10 mouse cellular contexts compared by ENCODE assay signal in the genomic region with DNA sequence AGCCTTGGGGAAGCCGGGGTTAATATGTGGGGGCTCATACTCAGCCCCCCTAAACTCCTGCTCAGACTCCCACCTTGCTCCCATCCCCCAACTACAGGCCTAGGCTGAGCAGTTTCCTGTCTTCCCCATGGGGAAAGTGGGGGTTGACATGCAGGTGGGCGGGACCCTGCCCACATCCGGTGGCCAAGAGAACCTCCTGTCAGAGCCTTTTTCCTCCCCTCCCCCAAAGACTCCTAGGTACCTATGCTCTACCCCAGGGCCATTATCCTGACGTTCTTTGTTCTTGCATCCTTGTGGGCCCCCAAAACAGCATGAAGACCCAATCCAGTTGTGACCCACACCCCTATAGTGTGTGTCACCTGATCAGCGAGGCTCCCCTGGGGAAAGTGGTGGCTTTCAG. TPM values are rescaled to one million over a fixed set of nuclear protein-coding genes. Genes with fewer than 3 reads are reported as not detected.
DNase-seq lines count a peak whose midpoint lies in the region; ATAC-seq and TF ChIP-seq lines count a peak whose summit lies in the region.
"Had no signal": no experiment of that assay in that cellular context is flagged by ENCODE, and none has a peak within 500 bp of the region (broad histone marks: within the 10 kb centered on the region; RNA-seq: fewer than 3 reads in every experiment).

No protein-coding gene starts in this region.

- H3K9me3 ChIP-seq in heart, embryonic 16.5 days (replicated peaks; ENCODE audit: control insufficient read depth, low read length), result no peaks in the 10 kb centered on the region

- ATAC-seq in heart, embryonic 16.5 days (replicated peaks; ENCODE audit: extremely low read depth, insufficient read depth, low FRiP score), result peak; percentile 35; the same call in 1 of the 2 replicates

- H3K4me3 ChIP-seq in heart, embryonic 16.5 days (ENCODE audit: low read length), result peak overlapping the region; percentile 25
- peak overlapping the region; percentile 33 for H3K4me3 ChIP-seq in brown adipose tissue, adult 24 weeks (ENCODE audit: insufficient read depth, low read depth, low read length)
- H3K4me3 ChIP-seq in macrophage (ENCODE audit: inconsistent target), result peak overlapping the region; percentile 97; the same call in 1 of the 2 replicates
- peak overlapping the region; percentile 77 for H3K4me3 ChIP-seq in thymus, adult 2 months (ENCODE audit: control insufficient read depth, insufficient read depth, low read length)

- TF ChIP-seq POLR2A in thymus, adult 2 months (IDR thresholded peaks at IDR 0.05; ENCODE audit: control insufficient read depth, extremely low read depth, insufficient read depth, low read length, poor library complexity), result peak; percentile 58

- peak; percentile 29; the same call in 1 of the 2 replicates for TF ChIP-seq CTCF in thymus, adult 2 months (IDR thresholded peaks at IDR 0.05; ENCODE audit: borderline replicate concordance, control insufficient read depth, extremely low read depth, insufficient read depth, low read length, poor library complexity)

- H3K27me3 ChIP-seq in heart, embryonic 16.5 days (ENCODE audit: control insufficient read depth, insufficient read depth, low read length), result peaks cover 3% of the 10 kb centered on the region; the same call in 1 of the 2 replicates
- H3K27me3 ChIP-seq in thymus, adult 2 months (ENCODE audit: control insufficient read depth, insufficient read depth, low read length), result no peaks in the 10 kb centered on the region

- no peaks in the 10 kb centered on the region for H3K36me3 ChIP-seq in heart, embryonic 16.5 days (ENCODE audit: control insufficient read depth, insufficient read depth)
- H3K36me3 ChIP-seq in macrophage (ENCODE audit: inconsistent target), result no peaks in the 10 kb centered on the region
- peaks cover 26% of the 10 kb centered on the region for H3K36me3 ChIP-seq in thymus, adult 2 months (ENCODE audit: control insufficient read depth, insufficient read depth, low read length)

- H3K4me1 ChIP-seq in heart, embryonic 16.5 days (ENCODE audit: control insufficient read depth, insufficient read depth, low read length), result no peaks in the 10 kb centered on the region
- H3K4me1 ChIP-seq in brown adipose tissue, adult 24 weeks (ENCODE audit: control insufficient read depth, insufficient read depth, insufficient read length, low read length), result no peaks in the 10 kb centered on the region
- H3K4me1 ChIP-seq in thymus, adult 2 months (replicated peaks; ENCODE audit: control insufficient read depth, insufficient read depth, low read length), result peaks cover 29% of the 10 kb centered on the region

- peak overlapping the region; percentile 32 for H3K4me2 ChIP-seq in heart, embryonic 16.5 days (ENCODE audit: low read depth, low read length)

- DNase-seq in heart, postnatal 4 days, result no peak
- peak; percentile 96 for DNase-seq in thymus, adult 2 months
- DNase-seq in cerebellum, adult 11-12 months, result no peak
- DNase-seq in gastrocnemius, postnatal 10 days, result no peak
- DNase-seq in embryo, embryonic 9.5 days (ENCODE audit: extremely low spot score), result no peak
- DNase-seq: cerebellum, adult 9-10 months; kidney, adult 18-20 months had no signal

- WGBS in heart, embryonic 16.5 days, result 60% methylated on average over 5 of the region's 5 CpGs
- 0% methylated on average over 4 of the region's 5 CpGs for WGBS in macrophage (ENCODE audit: missing documents)
- WGBS in thymus, adult 2 months, result 2% methylated on average over 5 of the region's 5 CpGs

- no peak overlapping the region for H3K9ac ChIP-seq in heart, embryonic 16.5 days (ENCODE audit: low read length)

- H3K79me2 ChIP-seq in macrophage (ENCODE audit: inconsistent target), result peaks cover 59% of the 10 kb centered on the region

- peak overlapping the region; percentile 37 for H3K27ac ChIP-seq in heart, embryonic 16.5 days (ENCODE audit: low read length)
- peak overlapping the region; percentile 46; the same call in 1 of the 2 replicates for H3K27ac ChIP-seq in brown adipose tissue, adult 24 weeks (replicated peaks; ENCODE audit: low read depth, low read length)
- peak overlapping the region; percentile 99 for H3K27ac ChIP-seq in macrophage
- H3K27ac ChIP-seq in thymus, adult 2 months (ENCODE audit: control insufficient read depth, insufficient read depth, low read length), result peak overlapping the region; percentile 100

RNA-seq across cellular contexts. Expression of a gene that starts 5.7 kb away (rescaled TPM):
- polyA plus RNA-seq in heart, embryonic 16.5 days (2015; fragmentation: Nextera tagmentation; extraction: Ambion mirVana), result 1.1 and 1.2 TPM in 2 replicates
- under 1 TPM in 1 of 2 experiments, not detected in 1; 0.07 TPM for total RNA-seq in heart, postnatal 4 days (2021)
- polyA plus RNA-seq in brown adipose tissue, adult 24 weeks (2012; ENCODE audit: insufficient read depth, insufficient read length, missing spikeins), result not detected in 2 replicates
- 100 to 1,000 TPM in 17 of 26 experiments, 10 to 100 TPM in 9; 37.2 to 460 (median 156) TPM for total RNA-seq in macrophage (2018; cell fraction: chromatin; rRNA removed)
- 10 to 100 TPM in 2 of 26 experiments, 1 to 10 TPM in 15, under 1 TPM in 9; 0.56 to 16.9 (median 1.2) TPM for total RNA-seq in macrophage (2018; cell fraction: cytosol; rRNA removed)
- total RNA-seq in macrophage (2018; cell fraction: nucleus; rRNA removed), result 100 to 1,000 TPM in 4 of 26 experiments, 10 to 100 TPM in 22; 16.3 to 153 (median 46.3) TPM
- 0.82 to 1.7 TPM (median 1.6 TPM) in 3 replicates for polyA plus RNA-seq in macrophage (2018)
- 25.3 and 27.9 TPM in 2 replicates for polyA plus RNA-seq in thymus, adult 2 months (2012; rRNA removed)
- total RNA-seq in gastrocnemius, postnatal 10 days (2021), result under 1 TPM; 0.27 to 0.38 TPM

RNA-seq across cellular contexts. Expression of a gene that starts 17.3 kb away (rescaled TPM):
- 100 and 111 TPM in 2 replicates for polyA plus RNA-seq in heart, embryonic 16.5 days (2015; fragmentation: Nextera tagmentation; extraction: Ambion mirVana)
- total RNA-seq in heart, postnatal 4 days (2021), result 10 to 100 TPM; 47.9 to 49.9 TPM
- polyA plus RNA-seq in brown adipose tissue, adult 24 weeks (2012; ENCODE audit: insufficient read depth, insufficient read length, missing spikeins), result 90.3 and 97.1 TPM in 2 replicates
- 10 to 100 TPM in 14 of 26 experiments, 1 to 10 TPM in 12; 2.1 to 21.4 (median 10.3) TPM for total RNA-seq in macrophage (2018; cell fraction: chromatin; rRNA removed)
- total RNA-seq in macrophage (2018; cell fraction: cytosol; rRNA removed), result 100 to 1,000 TPM in 5 of 26 experiments, 10 to 100 TPM in 21; 65.1 to 109 (median 81.3) TPM
- 10 to 100 TPM in 25 of 26 experiments, 1 to 10 TPM in 1; 9.1 to 39.1 (median 27.6) TPM for total RNA-seq in macrophage (2018; cell fraction: nucleus; rRNA removed)
- polyA plus RNA-seq in macrophage (2018), result 69.4 to 113 TPM (median 85.3 TPM) in 3 replicates
- polyA plus RNA-seq in thymus, adult 2 months (2012; rRNA removed), result 172 and 215 TPM in 2 replicates
- 10 to 100 TPM; 38.6 to 42.6 TPM for total RNA-seq in gastrocnemius, postnatal 10 days (2021)

RNA-seq across cellular contexts. Expression of a gene that starts 38.8 kb away (rescaled TPM):
- polyA plus RNA-seq in heart, embryonic 16.5 days (2015; fragmentation: Nextera tagmentation; extraction: Ambion mirVana), result 1.0 and 2.9 TPM in 2 replicates
- under 1 TPM; 0.14 to 0.33 TPM for total RNA-seq in heart, postnatal 4 days (2021)
- polyA plus RNA-seq in brown adipose tissue, adult 24 weeks (2012; ENCODE audit: insufficient read depth, insufficient read length, missing spikeins), result not detected in 2 replicates
- total RNA-seq in macrophage (2018; cell fraction: chromatin; rRNA removed), result under 1 TPM in 1 of 26 experiments, not detected in 25; 0.29 TPM
- total RNA-seq in macrophage (2018; cell fraction: cytosol; rRNA removed), result 1 to 10 TPM in 2 of 26 experiments, under 1 TPM in 20, not detected in 4; 0.07 to 1.3 (median 0.37) TPM
- total RNA-seq in macrophage (2018; cell fraction: nucleus; rRNA removed), result 1 to 10 TPM in 2 of 26 experiments, under 1 TPM in 10, not detected in 14; 0.18 to 2.7 (median 0.68) TPM
- polyA plus RNA-seq in macrophage (2018), result 0.19 to 2.7 TPM (median 1.0 TPM) in 3 replicates
- 4.6 and 8.5 TPM in 2 replicates for polyA plus RNA-seq in thymus, adult 2 months (2012; rRNA removed)
- 1 to 10 TPM in 1 of 2 experiments, not detected in 1; 4.4 TPM for total RNA-seq in gastrocnemius, postnatal 10 days (2021)

Comparison
In these comparisons a context has a peak if more than half of its experiments do, and no peak if none do; other contexts are left out.
1. H3K27ac ChIP-seq: peak in every context shown above with its lines; median percentile 100 in thymus, adult 2 months; 99 in macrophage; 46 in brown adipose tissue, adult 24 weeks; 37 in heart, embryonic 16.5 days.
2. H3K4me3 ChIP-seq: peak in every context shown above with its lines; median percentile 97 in macrophage; 77 in thymus, adult 2 months; 33 in brown adipose tissue, adult 24 weeks; 25 in heart, embryonic 16.5 days.